Mouse (Mus musculus) ES-Bruce4 (cell line): Measurements from ENCODE around the gene Gje1.

Experiments used
- CTCF ChIP-seq: IDR thresholded peaks from one replicate; pipeline ENCODE4 v1.8.1; 2011; ENCODE audit warnings: low read depth, low read length
- EP300 ChIP-seq: IDR thresholded peaks from 2 replicates; pipeline ENCODE4 v1.6.1; 2011; ENCODE audit warnings: low read depth, low read length; ENCODE audit not compliant: insufficient read depth
- POLR2A ChIP-seq: IDR thresholded peaks from one replicate; pipeline ENCODE4 v1.8.1; 2011; ENCODE audit warnings: low read length; ENCODE audit not compliant: insufficient read depth

- TF ChIP-seq CTCF (no peak), POLR2A (no peak), EP300 (no peak)
Observed at GRCm38 (mm10) chr10:14703830-14704420, 14.1 kb downstream of the Gje1 start.
